Comparison of ENCODE assay signal across 8 mouse cellular contexts in the genomic region with DNA sequence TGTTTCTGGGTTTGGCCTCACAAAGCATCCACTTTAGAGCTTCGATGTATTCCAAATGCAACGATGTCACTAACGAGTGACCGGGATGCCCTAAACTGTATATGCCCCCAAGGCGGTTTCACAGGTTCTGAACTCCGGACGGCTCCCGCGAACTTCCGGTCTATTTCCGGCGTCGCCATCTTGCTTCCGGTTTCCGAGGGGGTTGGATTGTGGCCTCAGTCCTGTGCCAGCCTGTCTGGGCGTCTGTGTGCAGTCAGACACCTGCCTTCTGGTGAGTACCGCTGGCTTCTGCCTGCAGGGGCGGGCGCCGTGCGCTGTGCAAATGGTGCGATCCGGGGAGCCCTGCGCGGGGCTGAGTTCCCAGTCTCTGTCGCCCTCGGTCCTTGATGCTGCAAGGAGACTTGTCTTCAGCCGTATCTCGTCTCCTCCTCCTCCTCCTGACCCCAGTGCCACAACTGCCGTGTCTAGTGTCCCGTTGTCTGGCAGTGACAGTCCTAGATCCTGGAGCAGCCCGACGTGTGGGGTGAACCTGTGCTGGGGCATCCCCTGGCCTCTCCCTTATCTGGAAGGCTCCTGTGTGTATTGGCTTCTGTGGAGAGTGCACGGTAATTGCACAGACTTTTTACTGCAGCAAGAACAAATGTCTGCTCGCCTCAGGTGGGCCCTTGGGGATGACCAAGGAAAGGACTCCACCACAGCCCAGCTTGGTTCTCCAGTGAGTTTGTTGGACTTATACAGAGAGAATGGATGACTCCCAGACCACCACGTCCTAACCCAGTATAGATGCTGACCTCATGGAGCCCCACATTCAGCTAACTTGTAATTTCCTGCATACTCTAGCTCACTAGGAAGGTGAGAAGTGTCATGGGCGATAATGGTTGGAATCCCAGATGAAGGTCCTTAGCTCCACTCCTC. TPM values are rescaled to one million over a fixed set of nuclear protein-coding genes. Genes with fewer than 3 reads are reported as not detected.
DNase-seq lines count a peak whose midpoint lies in the region; TF ChIP-seq lines count a peak whose summit lies in the region.

A gene (plus strand): TSS at position 178 of the 915 bp plus-strand sequence.

- peak within 1 kb of the TSS; percentile 81 for H3K4me3 ChIP-seq in cortical plate, adult 2 months (ENCODE audit: insufficient read depth, low read length)
- peak within 1 kb of the TSS; percentile 94 for H3K4me3 ChIP-seq in megakaryocyte, embryonic 14.5 days (replicated peaks)

- DNase-seq in adrenal gland, adult (ENCODE audit: inconsistent age in 2 of 2, low spot score in 1 of 2), result peak; percentile 85 to 94
- DNase-seq in gastrocnemius, postnatal 10 days, result peak; percentile 65
- DNase-seq in hindlimb bud, embryonic 11.5 days (ENCODE audit: extremely low spot score, low read depth, low spot score), result peak; percentile 56
- peak; percentile 18 to 81 for DNase-seq in left cerebral cortex, adult 9 months (ENCODE audit: low spot score in 2 of 2)
- peak; percentile 84 for DNase-seq in right cerebral cortex, adult 2 months (ENCODE audit: low spot score in 2 of 2)
- DNase-seq in urinary bladder, postnatal 10 days (ENCODE audit: low spot score), result peak; percentile 25

- peak; percentile 75; the same call in 1 of the 2 replicates for TF ChIP-seq POLR2A in cortical plate, adult 2 months (IDR thresholded peaks at IDR 0.05; ENCODE audit: extremely low read depth, insufficient read depth, low read length)

- no peak for TF ChIP-seq CTCF in cortical plate, adult 2 months (IDR thresholded peaks at IDR 0.05; ENCODE audit: extremely low read depth, insufficient read depth, low read length)

- peaks cover 27% of the 10 kb centered on the region for H3K36me3 ChIP-seq in megakaryocyte, embryonic 14.5 days (replicated peaks; ENCODE audit: low read length)

- peaks cover 2% of the 10 kb centered on the region for H3K4me1 ChIP-seq in cortical plate, adult 2 months (ENCODE audit: control insufficient read depth, insufficient read depth, low read length)
- peaks cover 25% of the 10 kb centered on the region for H3K4me1 ChIP-seq in megakaryocyte, embryonic 14.5 days

- peaks cover 8% of the 10 kb centered on the region; the same call in 1 of the 2 replicates for H3K9me3 ChIP-seq in megakaryocyte, embryonic 14.5 days

- 0 out of 2 replicates have a peak within 1 kb of the TSS, but pooled peaks have one; percentile 24 for H3K27ac ChIP-seq in cortical plate, adult 2 months (ENCODE audit: insufficient read depth, low read length)

- H3K27me3 ChIP-seq in megakaryocyte, embryonic 14.5 days (replicated peaks), result no peaks in the 10 kb centered on the region

RNA-seq across cellular contexts. Expression of the gene that starts here (rescaled TPM):
- polyA plus RNA-seq in cortical plate, adult 2 months (2012; rRNA removed), result 5.7 and 5.9 TPM in 2 replicates
- 1 to 10 TPM; 2.5 to 3.0 TPM for total RNA-seq in gastrocnemius, postnatal 10 days (2021)
- polyA plus RNA-seq in megakaryocyte, embryonic 14.5 days (2012; ENCODE audit: insufficient read depth, low replicate concordance), result 0.32 TPM in 1 of 2 replicates, not detected in the other

Comparison
In these comparisons a context has a peak if more than half of its experiments do, and no peak if none do; other contexts are left out.
1. Peak in every context shown above with its lines: DNase-seq, H3K4me3 ChIP-seq and H3K27ac ChIP-seq.
2. DNase-seq: peak in every context shown above with its lines; median percentile 90 in adrenal gland, adult; 84 in right cerebral cortex, adult 2 months; 65 in gastrocnemius, postnatal 10 days; 56 in hindlimb bud, embryonic 11.5 days; 50 in left cerebral cortex, adult 9 months; 25 in urinary bladder, postnatal 10 days.